Mouse (Mus musculus): ENCODE measurements at regions not wholly inside any gene's neighbourhood (a gene's known extent, or its start where the extent isn't known, plus 50 kb on each side); places are given as distances from the start of the nearest gene placed in this dataset.

DNA sequence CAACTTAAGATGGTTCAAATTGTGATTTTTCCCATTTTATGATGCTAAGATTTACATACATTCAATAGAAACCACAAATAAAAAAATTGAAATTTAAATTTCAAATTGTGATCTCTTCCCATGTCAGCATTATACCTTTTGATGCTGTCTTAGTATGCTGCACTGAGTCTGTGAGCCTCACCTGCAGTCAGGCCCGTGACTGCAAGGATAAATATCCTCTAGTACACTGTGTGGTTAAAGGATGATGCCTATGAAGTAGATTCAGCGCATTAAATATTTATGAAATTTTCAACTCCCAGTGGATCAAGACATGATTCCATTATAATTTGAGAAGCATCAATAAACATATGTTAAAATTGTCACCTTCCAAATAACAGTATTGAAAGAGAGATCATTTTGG is 340.4 kb downstream of the Mllt3 start:
- TF ChIP-seq CTCF (IDR thresholded peaks at IDR 0.05; ENCODE audit: low read depth, low read length): no peak
- TF ChIP-seq POLR2A (IDR thresholded peaks at IDR 0.05; ENCODE audit: borderline replicate concordance, low read depth, low read length): no peak
